ENCODE assay signal across 15 mouse cellular contexts in the genomic region with DNA sequence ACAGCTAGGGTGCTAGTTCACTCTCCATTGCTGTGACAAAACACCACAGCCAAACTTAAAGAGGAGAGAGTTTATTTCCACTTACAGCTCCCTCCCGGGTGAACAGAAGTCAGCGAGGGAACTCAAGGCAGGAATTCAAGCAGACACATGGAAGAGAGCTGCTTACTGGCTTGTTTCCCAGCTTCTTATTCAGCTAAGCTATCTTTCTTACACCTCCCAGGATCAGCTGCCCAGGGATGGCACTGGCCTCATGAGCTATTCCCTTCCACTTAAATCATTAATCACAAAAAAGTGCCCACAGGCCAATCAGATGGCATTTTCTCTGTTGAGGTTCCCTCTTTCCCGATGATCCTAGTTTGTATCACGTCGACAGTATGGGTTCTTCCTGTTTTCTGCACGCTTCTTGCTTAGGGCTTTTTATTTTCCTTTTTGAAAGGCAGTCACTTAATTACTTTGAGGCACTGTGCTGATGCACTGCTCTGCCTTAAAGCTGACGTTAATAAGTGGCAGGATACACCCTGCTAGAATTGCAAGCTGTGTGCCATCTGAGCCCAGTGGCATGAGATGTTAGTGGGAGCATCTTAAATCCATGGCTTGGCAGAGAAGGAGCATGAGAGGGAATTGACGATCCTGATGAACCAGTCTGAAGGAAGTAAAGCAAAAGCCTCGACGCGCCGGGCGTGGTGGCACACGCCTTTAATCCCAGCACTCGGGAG. TPM values are rescaled to one million over a fixed set of nuclear protein-coding genes. Genes with fewer than 3 reads are reported as not detected.
DNase-seq lines count a peak whose midpoint lies in the region; ATAC-seq and TF ChIP-seq lines count a peak whose summit lies in the region.
"Had no signal": no experiment of that assay in that cellular context is flagged by ENCODE, and none has a peak within 500 bp of the region (broad histone marks: within the 10 kb centered on the region; RNA-seq: fewer than 3 reads in every experiment).

No protein-coding gene starts in this region.

- H3K9me3 ChIP-seq in heart, embryonic 12.5 days (replicated peaks), result no peaks in the 10 kb centered on the region
- no peaks in the 10 kb centered on the region for H3K9me3 ChIP-seq in neural tube, embryonic 14.5 days (ENCODE audit: control insufficient read depth, low read length)
- H3K9me3 ChIP-seq: limb, embryonic 15.5 days had no signal

- WGBS in heart, embryonic 12.5 days, result 78% methylated on average over 15 of the region's 15 CpGs
- 73% methylated on average over 15 of the region's 15 CpGs for WGBS in neural tube, embryonic 14.5 days

- H3K4me1 ChIP-seq in heart, embryonic 12.5 days (replicated peaks), result peaks cover 56% of the 10 kb centered on the region
- no peaks in the 10 kb centered on the region for H3K4me1 ChIP-seq in neural tube, embryonic 14.5 days (ENCODE audit: control insufficient read depth, insufficient read depth, low read length)

- no peak for TF ChIP-seq CTCF in layer of hippocampus, adult 2 months (conservative IDR thresholded peaks at IDR 0.05)
- TF ChIP-seq CTCF in brain, embryonic 14.5 days (IDR thresholded peaks at IDR 0.05; ENCODE audit: borderline replicate concordance, extremely low read depth, insufficient read depth, insufficient read length), result no peak

- TF ChIP-seq POLR2A in brain, embryonic 14.5 days (IDR thresholded peaks at IDR 0.05; ENCODE audit: borderline replicate concordance, extremely low read depth, insufficient read depth, insufficient read length, poor library complexity, severe bottlenecking), result no peak

- no peak overlapping the region for H3K4me2 ChIP-seq in heart, embryonic 12.5 days
- H3K4me2 ChIP-seq in neural tube, embryonic 14.5 days (ENCODE audit: low read depth, low read length), result no peak overlapping the region
- H3K4me2 ChIP-seq: limb, embryonic 15.5 days had no signal

- H3K9ac ChIP-seq in heart, embryonic 12.5 days, result no peak overlapping the region
- no peak overlapping the region for H3K9ac ChIP-seq in neural tube, embryonic 14.5 days (replicated peaks; ENCODE audit: low read depth, low read length)
- H3K9ac ChIP-seq: limb, embryonic 15.5 days had no signal

- H3K4me3 ChIP-seq in heart, embryonic 12.5 days, result no peak overlapping the region
- H3K4me3 ChIP-seq in layer of hippocampus, adult 2 months, result no peak overlapping the region
- no peak overlapping the region for H3K4me3 ChIP-seq in neural tube, embryonic 14.5 days (ENCODE audit: low read depth, low read length)
- H3K4me3 ChIP-seq: limb, embryonic 15.5 days had no signal

- 0 out of 2 replicates have a peak, but pooled peaks cover 6% of the 10 kb centered on the region for H3K36me3 ChIP-seq in heart, embryonic 12.5 days
- H3K36me3 ChIP-seq in neural tube, embryonic 14.5 days (ENCODE audit: control insufficient read depth, insufficient read depth, low read length), result no peaks in the 10 kb centered on the region
- H3K36me3 ChIP-seq: limb, embryonic 15.5 days had no signal

- no peak for DNase-seq in heart, postnatal 14 days
- peak in 1 of 2 experiments; percentile 25 for DNase-seq in layer of hippocampus, adult 2 months (ENCODE audit: low spot score in 2 of 2)
- DNase-seq in layer of hippocampus, postnatal 14 days (ENCODE audit: low spot score in 2 of 2), result no peak
- DNase-seq in brain, embryonic 14.5 days (ENCODE audit: low read depth), result peak; percentile 82
- no peak for DNase-seq in adrenal gland, postnatal 36 days
- DNase-seq: cerebellum, adult 11 months; cerebellum, postnatal 36 days; kidney, adult 11 months; kidney, postnatal 14 days; right cerebral cortex, postnatal 4 days; thymus, postnatal 25 days had no signal

- peak overlapping the region; percentile 37; the same call in 1 of the 2 replicates for H3K27ac ChIP-seq in heart, embryonic 12.5 days (ENCODE audit: poor library complexity, severe bottlenecking)
- 0 out of 2 replicates have a peak overlapping the region, but pooled peaks have one; percentile 5 for H3K27ac ChIP-seq in layer of hippocampus, adult 2 months
- 0 out of 2 replicates have a peak overlapping the region, but pooled peaks have one; percentile 22 for H3K27ac ChIP-seq in neural tube, embryonic 14.5 days (ENCODE audit: low read depth, low read length)
- H3K27ac ChIP-seq: limb, embryonic 15.5 days had no signal

- ATAC-seq in heart, embryonic 12.5 days (ENCODE audit: insufficient number of reproducible peaks, low FRiP score), result no peak
- ATAC-seq in neural tube, embryonic 14.5 days (ENCODE audit: low read depth), result no peak

- intact Hi-C loops in heart, postnatal 14 days (cut with DNase I), result no loop called here

- no peaks in the 10 kb centered on the region for H3K27me3 ChIP-seq in heart, embryonic 12.5 days (replicated peaks)
- no peaks in the 10 kb centered on the region for H3K27me3 ChIP-seq in neural tube, embryonic 14.5 days (ENCODE audit: control insufficient read depth, insufficient read depth, low read length)
- H3K27me3 ChIP-seq: limb, embryonic 15.5 days had no signal

RNA-seq across cellular contexts. Expression of a gene that starts 44.4 kb away (rescaled TPM):
- 69.0 and 74.2 TPM in 2 replicates for polyA plus RNA-seq in heart, embryonic 12.5 days (2016; fragmentation: Nextera tagmentation; extraction: Ambion mirVana)
- 1 to 10 TPM; 7.6 to 7.9 TPM for total RNA-seq in heart, postnatal 14 days (2021)
- 10 to 100 TPM; 27.0 to 35.4 TPM for total RNA-seq in layer of hippocampus, adult 2 months (2021)
- 10 to 100 TPM; 36.6 to 37.0 TPM for total RNA-seq in layer of hippocampus, postnatal 14 days (2021)
- polyA plus RNA-seq in brain, embryonic 14.5 days (2012; rRNA removed), result 2.2 and 6.0 TPM in 2 replicates
- polyA plus RNA-seq in neural tube, embryonic 14.5 days (2014; fragmentation: Nextera tagmentation; extraction: Ambion mirVana), result 35.9 and 39.5 TPM in 2 replicates
- total RNA-seq in adrenal gland, postnatal 36 days (2021), result 1 to 10 TPM; 2.0 to 2.4 TPM
- total RNA-seq: neutrophil, adult 5-6 weeks had no signal
